Mouse (Mus musculus) thymus, postnatal 4 days (tissue): Measurements from ENCODE around the gene Insrr.
A peak's percentile ranks its signal among the peaks of the same experiment; 100 is the strongest.
"Not testable (repeated sequence)": the region's sequence is repeated elsewhere in the genome, so short reads cannot be mapped to it uniquely, and the experiment has no call there.

Experiments
- DNase-seq: peaks from one replicate; pipeline ENCODE4 v3.0.0; 2021

The Insrr gene

DNA sequence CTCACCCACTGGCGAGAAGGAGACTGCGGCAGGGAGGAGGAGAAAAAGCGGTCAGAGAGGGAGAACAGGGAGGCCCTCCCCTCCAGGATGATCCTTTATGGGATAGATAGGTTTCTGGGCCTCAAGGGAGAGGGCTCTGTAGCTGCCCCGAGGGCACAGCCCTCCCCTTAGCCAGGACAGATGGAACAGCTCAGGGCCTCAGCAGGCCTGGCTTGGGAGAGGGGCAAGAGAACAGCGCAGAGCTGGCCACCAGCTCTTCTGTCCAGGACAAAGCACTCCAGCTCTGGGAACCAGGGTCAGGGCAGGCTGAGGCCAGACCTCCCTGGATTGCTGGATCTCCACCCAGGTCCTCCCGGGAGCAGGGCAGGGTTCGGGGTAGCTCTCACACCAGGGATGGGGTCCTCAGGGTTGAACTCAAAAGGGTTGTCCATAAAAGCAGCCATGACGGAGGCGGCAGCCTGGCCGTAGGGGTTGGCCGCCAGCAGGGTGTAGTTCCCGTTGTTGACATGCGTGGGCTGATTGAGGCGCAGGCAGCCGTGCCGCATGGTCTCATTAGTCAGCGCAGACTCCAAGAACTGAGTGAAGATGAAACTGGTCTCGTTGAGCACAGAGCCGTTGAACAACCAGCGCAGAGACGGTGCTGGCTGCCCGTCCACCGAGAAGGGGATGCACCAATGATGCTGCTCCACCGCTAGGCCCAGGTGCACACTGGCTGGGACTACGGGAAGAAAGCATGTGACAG lies 13.3 kb upstream of the Insrr start:
- DNase-seq: no peak

DNA sequence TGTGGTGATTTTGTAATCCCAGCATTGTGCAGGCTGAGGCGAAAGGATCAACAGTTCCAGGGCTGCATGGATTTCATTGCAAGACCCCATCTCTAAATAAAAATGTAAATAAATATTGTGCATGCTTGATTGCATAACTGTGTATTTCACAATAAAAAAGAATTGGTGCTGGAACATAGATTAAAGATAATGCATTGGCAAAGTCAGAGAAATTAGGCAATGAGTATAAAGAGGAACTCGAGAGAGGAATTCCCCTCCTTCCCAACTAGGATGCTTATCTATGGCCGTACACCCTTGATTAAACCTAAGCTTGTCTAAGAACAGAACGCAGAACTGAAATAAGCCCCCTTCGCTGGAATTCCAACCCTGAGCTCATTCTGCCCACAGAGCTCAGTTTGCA lies 11.6 kb upstream of the Insrr start:
- DNase-seq: no peak

DNA sequence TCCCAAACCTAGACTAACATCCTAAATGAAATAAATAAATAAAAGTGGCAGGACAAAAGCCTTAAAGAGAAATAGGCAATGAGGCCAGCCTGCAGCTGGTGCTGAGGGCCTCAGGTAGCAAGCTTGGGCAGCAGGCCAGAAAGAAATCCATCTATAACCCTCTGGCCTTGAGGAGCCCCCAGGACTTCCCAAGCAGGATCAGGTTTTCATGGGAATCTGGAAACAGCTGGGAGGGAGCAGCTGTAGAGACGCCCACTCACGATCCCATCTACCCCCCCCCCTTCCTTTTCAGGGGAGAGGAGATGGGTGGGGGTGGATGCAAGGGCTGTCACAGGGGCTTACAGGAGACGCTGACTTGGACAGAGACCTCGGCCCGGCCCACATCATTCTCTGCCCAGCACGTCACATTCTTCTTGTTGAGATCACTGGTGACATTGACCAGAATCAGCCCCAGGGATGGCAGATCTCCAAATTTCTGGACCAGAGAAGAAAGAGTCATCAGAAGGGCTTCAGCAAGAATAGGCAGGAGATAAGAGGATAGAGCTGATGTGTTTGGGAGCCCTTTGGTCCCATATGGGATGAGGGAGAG lies 11.0 kb upstream of the Insrr start:
- DNase-seq: no peak

DNA sequence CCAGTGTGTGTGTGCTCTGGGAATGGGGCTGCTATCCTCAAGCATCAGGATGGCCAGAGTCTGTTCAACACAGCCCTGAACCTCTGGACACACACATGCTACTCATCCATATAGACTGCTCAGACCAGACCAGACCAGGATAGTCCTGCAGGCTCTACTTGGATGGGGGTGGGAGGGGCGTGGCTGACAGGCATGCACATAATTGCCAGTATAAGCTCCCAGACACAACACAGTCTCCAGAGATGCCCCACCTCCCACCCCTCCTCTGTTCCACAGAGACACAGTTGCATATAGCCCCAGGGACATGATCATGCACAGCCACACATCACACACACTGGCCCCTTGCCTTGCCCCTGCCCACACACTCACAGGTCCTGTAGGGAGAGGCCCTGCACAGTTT lies 7.5 kb upstream of the Insrr start:
- DNase-seq: no peak

DNA sequence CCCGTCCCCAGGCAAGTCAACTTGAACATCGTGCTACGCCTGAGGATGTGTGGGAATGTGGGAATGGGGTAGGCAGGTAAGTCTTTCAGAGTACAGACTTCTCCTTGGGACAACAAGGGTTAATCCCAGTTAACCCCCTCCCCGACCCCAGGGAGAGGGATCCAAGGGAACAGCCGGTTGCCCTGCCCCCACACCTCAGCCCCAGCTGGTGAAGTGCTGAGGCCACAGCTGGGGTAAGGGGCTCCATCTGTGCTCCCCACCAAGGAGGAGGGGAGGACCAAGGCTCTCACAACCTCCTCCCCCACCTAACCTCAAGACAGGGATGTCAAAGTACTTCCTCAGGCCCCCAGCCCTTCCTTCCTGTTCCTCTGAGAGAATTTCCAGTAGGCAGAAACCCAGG lies 7.0 kb upstream of the Insrr start:
- DNase-seq: no peak

DNA sequence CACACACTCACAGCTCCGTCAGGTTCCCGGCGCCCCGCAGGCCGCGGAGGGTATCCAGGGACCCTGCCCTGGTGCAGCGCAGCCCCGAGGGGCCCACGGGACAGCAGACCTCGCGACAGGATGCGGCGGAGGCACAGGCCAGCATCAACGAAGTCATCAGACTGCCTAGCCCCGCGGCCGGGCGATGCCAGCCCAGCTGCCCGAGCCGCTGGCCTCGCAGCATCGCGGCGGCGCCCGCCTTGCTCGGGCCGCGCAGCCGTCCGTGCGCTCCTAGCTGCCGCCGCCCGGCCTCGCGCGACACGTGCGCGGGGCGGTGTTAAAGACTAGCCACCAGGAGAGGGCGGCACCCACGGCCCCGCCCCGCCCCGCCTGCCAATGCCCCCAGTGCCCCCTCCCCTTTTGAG lies 1.8 kb upstream of the Insrr start, which contains the start of gene Ntrk1:
Ntrk1 (minus strand) TSS at position 241 of the 404 bp plus-strand sequence.
- DNase-seq: peak; percentile 35

DNA sequence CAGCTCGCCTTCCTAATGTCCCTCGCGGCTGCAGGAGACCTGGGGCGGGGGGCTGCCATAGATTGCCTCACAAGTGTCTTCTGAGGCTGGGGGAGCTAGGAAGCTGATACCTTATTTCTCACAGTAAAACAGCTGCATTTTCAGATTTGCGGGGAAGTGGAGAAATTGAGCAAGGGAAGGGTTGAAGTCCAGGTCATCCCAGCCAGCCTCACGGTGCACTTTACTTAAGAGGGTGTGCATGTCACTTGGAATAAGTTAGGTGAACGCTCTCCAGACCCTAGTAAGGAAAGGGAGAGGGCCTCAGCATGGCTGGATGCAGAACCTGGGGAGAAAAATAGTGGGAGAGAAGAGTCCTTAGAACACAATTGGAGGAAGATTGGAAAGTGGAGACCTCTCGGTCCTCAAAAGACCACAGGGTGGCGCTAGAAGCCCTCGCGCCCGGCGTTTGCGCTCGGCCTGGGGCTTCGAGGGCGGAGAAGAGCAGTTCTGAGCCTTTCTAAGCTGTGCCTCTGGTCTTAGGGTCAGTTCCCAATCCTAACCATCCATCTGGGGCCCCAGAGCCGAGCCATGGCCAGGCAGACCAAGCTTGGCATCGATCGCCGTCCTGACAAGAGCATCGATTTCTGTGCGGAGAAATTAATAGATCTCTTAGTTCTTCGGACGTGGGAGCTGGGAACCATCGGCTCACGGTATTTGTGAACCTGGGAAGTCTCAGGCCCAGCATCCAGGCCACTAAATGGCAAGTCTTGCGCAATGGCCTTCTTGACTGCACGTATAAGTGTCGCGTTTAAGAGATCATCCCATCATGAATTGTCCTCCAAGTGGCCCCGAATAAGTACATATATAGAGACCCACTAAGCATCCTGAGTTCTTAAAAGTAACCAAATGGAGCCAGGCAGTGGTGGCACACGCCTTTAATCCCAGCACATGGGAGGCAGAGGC lies 1.1 kb upstream of the Insrr start:
- peak; percentile 81 for DNase-seq

DNA sequence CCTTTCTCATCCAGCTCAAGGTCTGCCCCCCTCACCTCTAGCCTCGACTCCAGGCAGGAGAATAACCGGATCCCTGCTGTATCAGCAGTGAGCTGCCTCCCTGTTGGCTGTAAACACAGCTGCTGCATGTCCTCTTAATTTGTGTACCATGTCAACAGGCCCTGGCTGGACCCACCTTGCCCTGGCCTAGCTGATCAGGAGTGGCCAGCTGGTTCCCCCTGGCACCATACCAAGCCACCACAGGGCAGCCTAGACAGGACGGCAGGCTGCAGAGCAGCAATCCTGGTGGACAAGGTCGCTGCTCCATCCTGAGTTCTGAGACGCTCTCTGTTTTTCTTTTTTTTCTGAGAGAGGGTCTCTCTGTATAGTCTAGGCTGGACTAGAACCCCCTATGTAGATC lies 4.9 kb downstream of the Insrr start:
- no peak for DNase-seq

DNA sequence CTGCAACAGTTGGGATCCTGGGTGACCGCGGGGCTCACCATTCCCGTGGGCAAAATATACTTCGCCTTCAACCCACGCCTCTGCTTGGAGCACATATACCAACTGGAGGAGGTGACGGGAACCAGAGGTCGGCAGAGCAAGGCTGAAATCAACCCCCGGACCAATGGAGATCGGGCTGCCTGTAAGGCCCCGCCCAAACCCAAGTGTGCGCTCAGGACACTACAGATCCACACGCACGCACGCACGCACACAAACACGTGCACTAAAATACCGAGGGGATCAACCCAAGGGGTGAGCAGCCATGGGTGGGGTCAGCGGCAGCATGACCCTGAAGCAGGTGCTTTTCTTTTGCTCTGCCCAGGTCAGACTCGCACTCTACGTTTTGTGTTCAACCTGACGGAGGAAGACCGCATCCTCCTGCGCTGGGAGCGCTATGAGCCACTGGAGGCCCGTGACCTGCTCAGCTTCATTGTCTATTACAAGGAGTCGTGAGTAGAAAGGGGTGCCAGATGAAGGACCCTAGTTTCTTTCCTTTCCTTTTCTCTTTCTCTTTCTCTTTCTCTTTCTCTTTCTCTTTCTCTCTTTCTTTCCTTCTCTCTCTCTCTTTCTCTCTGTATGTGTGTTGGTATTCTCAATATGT lies 7.4 kb downstream of the Insrr start:
- peak; percentile 30 for DNase-seq

DNA sequence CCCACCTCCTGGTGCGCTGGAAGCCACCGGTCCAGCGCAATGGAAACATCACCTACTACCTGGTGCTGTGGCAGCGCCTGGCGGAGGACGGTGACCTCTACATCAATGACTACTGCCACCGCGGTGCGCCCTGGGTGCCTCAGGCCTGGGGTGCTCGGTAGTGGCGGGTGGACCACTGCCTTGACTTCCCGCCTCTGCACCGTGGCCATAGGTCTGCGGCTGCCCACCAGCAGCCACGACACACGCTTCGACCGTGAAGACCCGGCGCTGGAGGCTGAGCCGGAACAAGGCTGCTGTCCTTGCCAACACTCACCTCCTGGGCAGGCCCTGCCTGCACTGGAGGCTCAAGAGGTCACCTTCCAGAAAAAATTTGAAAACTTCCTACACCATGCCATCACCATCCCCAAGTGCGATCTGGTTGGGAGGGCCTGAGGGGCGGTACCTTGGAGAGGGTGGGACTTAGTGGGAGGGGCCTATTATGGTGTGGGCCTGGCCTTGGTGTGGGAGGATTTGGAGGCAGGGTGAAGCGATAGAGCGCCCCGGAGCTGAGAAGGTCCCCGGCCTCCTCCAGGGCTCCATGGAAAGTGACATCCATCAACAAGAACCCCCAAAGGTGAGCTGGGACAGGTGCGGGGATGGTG lies 12.7 kb downstream of the Insrr start:
- DNase-seq: no peak

DNA sequence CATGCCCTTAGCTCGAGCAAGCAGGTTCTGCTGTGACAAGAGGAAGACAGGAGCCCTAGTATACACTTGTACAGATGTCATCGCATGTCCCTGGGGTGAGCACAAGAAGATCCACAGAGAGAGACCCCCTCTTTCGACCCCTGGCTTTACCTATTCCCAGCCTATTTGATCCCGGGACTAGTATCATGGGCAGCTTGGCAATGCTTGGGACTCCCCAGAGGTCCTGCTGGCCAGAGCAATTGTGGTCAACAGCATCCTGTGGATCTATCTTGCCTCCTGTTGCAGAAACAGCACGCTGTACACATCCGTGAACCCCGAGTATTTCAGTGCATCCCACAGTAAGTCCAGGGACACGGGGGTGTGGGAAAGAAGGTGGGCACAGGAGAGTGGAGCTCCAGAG lies 14.5 kb downstream of the Insrr start:
- DNase-seq: no peak

DNA sequence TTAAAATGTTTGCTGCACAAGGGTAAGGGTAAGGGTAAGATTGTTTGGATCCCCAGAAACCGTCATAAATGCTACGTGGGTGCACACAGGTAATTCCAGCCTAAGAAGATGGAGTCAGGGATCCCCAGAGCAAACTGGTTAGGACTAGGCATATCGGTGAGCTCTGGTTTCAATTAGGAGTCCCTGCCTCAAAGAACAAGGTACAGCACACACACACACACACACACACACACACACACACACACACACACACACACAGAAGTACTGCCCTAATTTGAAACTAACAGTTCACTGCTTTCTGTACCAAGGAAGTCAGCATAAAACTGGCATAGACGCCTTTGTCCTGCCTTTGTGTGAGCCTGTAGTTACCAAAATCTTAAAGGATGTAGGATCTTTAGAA lies 15.7 kb downstream of the Insrr start:
- no peak for DNase-seq

DNA sequence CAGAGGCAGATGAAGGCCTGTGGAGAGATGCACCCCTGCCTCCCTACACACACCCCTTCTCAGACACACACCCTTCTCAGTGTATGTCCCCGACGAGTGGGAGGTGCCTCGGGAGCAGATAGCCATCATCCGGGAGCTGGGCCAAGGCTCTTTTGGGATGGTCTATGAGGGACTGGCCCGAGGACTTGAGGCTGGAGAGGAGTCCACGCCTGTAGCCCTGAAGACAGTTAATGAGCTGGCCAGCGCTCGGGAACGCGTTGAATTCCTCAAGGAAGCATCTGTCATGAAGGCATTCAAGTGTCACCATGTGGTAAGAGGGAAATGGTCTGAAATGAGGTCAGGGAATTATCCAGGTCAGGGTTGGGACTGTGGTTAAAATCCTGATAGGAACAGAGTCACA lies 16.1 kb downstream of the Insrr start:
- DNase-seq: no peak

DNA sequence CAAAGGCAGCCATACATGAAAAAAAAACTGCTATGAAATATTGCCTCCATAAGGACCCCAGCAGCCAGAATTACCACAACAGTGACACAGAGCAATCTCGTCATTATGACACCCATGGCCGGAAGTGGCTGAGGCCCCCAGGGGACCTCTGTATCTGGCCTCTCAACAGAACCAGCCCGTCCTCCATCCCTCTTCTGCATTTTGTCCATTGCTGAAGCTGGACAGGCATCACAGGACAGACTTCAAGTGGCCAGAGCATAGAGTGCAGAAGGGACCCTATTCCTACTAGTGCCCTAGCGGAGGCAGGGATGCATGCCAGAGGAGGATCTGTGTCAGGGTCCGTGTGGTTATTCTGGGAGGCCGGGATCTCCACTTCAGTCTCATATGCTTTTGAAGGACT lies 19.4 kb downstream of the Insrr start:
- no peak for DNase-seq

DNA sequence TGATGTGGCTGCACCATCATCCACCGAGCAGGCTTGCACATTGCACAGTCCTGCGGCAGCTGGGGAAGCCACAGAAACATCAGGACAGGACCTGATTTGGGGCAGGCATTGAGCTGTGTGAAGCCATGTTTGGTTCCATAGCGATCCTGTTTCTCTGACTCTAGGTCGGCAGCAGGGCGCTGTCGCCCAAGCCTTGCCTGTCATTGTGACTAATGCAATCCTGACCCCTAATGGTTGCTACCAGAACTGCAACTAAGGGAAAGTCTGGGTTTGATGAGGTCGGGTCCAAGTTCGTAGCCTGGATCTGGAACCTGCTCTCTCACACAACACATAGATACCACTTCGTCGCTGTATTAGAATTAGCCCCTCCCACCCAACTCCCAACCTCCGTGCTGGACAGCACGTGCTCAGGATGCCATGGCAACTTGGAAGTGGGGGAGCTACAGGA lies 19.9 kb downstream of the Insrr start:
- DNase-seq: peak; percentile 81

DNA sequence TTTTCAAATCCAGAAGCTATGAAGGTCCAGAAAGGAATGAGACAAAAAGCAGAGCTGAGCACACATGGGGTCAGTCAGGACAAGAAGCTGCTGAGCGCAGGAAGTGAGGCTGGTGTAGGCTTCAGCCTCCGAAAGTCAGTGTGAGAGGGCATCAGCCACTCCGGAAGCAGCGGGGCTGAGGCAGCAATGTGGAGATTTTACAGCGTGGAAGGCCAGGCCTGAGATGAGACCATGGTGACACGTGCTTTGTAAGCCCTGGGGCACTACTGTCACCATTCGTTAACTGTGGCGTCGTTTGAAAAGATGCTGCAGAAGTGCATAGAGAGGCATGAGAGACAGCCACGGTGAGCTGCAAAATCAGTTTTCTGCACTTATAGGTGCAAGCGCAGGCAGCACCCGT lies 21.5 kb downstream of the Insrr start:
- no peak for DNase-seq

DNA sequence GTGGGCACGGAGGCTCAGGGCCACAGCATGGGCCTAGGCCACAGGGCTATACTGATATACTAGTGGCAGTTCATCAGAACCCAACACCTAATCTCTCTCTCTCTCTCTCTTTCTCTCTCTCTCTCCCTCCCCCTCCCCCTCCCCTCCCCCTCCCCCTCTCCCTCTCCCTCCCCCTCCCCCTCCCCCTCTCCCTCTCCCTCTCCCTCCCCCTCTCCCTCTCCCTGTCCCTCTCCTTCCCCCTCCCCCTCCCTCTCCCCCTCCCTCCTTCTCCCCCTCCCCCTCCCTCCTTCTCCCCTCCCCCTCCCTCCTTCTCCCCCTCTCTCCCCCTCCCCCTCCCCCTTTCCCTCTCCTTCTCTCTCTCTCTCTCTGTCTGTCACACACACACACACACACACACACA lies 27.5 kb downstream of the Insrr start, which contains the start of gene Pear1:
Pear1 (minus strand) TSS at position 101 of the 400 bp plus-strand sequence.
- DNase-seq: not testable (repeated sequence)

DNA sequence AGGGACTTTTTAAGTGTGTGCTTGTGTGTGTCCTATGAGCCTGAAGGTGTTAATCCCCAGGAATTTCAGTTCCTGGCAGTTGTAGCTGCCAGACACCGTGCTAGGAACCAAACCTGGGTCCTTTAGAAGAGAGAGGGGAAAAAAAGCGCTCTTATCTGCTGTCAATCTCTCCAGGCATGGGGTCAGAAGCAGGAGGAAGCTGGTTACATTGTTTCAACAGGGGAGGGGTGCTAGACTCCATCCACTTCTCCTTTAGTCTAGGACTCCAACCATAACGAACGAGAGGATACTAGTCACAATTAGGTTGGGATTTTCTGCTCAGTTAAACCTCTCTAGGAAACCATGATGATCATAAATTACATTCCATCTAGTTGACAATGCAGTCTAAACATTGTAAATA lies 31.7 kb downstream of the Insrr start:
- DNase-seq: no peak

DNA sequence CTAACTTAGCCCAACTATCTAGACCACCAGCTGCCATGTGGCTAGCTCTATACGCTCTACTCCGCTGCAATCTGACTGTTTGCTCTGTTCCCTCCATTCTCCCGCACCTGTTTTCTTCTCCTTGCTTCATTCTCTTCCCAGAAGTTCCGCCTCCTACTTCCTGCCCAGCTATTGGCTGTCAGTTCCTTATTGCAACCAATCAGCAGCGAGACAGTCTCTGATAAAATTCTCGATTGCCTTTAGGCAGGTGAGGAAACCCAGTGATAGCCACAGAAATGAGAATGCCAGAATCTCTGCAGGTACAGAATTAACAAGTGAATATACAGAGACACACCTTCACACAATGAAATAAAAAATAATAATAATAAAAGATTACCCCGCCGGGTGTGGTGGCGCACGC lies 32.3 kb downstream of the Insrr start:
- peak; percentile 16 for DNase-seq

DNA sequence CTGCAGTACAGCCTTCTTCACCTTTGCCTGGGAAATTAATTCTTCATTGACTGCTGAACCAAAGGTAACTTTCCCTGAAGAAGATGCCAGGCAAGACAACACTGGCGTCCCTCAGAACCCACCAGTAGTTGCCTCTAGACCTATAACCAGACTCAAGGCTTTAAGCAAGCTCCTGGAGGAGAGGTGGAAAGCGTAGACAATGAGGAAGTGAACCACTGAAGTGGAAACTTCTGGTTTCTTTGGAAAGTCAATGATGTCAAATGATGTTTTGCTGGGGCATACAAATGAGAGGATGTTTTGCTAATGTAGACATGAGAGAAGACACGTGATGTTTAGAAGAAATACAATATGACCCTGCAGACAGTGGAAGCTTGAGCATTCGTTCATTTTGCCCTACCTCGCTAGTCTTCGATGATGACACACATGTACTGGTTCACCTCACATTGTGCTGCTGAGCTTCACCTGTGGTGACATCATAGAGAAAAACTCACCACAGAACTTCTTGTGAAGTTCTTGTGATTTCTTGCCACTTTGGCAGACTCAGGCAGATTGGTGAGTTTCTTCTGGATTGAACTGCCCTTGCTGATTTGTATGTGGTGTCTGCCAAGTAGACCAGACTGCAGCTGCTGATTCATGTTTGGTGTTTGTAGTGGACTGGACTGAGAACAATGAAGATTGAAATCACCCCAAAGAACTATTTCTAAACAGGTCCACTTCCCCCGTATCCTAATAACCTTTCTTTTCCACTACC lies 35.5 kb downstream of the Insrr start:
- no peak for DNase-seq

DNA sequence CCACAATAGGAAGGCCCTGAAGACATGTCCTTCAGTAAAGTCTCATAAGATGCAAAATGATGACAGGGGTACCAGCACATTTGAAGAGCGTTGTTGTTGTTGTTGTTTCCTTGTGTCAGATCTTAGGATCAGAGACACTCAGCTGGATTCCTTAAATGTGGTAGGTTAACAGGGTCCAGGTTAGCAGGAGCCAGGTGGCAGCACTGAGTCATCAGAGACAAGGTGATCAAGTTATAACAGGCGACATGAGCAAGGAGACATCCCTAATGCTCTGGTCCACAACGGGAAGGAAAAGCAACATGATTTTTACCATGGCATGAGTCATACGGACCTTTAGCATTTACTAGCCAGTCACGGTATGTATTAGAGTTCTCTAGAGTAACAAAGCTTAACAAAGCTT lies 36.7 kb downstream of the Insrr start:
- DNase-seq: peak; percentile 81

DNA sequence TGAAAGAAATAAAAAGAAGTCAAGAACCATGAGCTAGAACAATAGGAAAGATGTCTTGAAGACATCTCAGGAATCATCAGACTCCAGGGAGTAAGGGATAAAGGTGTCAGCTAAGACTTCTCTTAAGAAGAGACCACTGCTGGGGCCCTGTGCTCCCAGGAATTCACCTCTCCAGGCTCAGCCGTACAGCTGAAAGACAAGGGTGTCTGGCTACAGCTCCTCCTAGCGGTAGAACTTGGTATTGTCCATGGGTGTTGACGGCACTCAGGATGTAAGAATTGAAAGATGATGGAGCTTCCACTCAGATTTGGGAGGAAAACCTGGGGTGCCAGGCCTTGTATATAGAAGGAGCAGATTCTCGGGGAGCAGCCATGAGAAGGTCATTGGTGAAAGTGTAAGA lies 41.9 kb downstream of the Insrr start:
- peak; percentile 91 for DNase-seq
